Mouse (Mus musculus) left cerebral cortex, postnatal 14 days (tissue): ENCODE data around the gene Adgrg6. TPM values are rescaled to one million over a fixed set of nuclear protein-coding genes. Genes with fewer than 3 reads are reported as not detected.
A peak's percentile ranks its signal among the peaks of the same experiment; 100 is the strongest.

Source experiments
- DNase-seq, 2 experiments: peaks; one replicate each; pipeline ENCODE4 v3.0.0; 2021 to 2022; ENCODE audit warnings: low spot score in 2 of 2, mixed read lengths in 1 of 2
- intact Hi-C: fragments of 180-260 bp; cut with DNase I; formaldehyde crosslinking; loops from one replicate; pipeline ENCODE4 v1.15.1; 2025
- long read RNA-seq, 2 experiments: library from polyadenylated mRNA; stranded (forward); transcript quantifications; one replicate each; pipeline ENCODE4 v2.0.0; 2021
- total RNA-seq, 2 experiments: library from RNA; stranded (reverse); gene quantifications; 2 replicates each; pipeline ENCODE4 v1.2.3; 2021

The Adgrg6 gene
- 1 to 10 TPM; 3.1 to 3.4 TPM for total RNA-seq
- long read RNA-seq, experiment 1 = 0 reads
- long read RNA-seq, experiment 2, full-length matches to known transcripts = 1 of 3 reads
- long read RNA-seq, experiment 2, partial matches to known transcripts = 0 of 3 reads
- long read RNA-seq, experiment 2, other reads (novel, unspliced or antisense) = 2 of 3 reads

GRCm38 (mm10) chr10:14544941-14545717 is at the start of gene Adgrg6:
Gene Adgrg6 (minus strand): TSS chr10:14545659.
- intact Hi-C loops = no loop called here
- DNase-seq = peak in 1 of 2 experiments; percentile 9

GRCm38 (mm10) chr10:14592215-14592614 is 46.8 kb upstream of the Adgrg6 start:
- no peak for DNase-seq
- intact Hi-C loops = no loop called here

GRCm38 (mm10) chr10:14590816-14591215 is 45.4 kb upstream of the Adgrg6 start:
- no peak for DNase-seq
- intact Hi-C loops = no loop called here

- intact Hi-C loops = no loop called here
- DNase-seq = no peak
Observed at GRCm38 (mm10) chr10:14589667-14590066, 44.2 kb upstream of the Adgrg6 start.

GRCm38 (mm10) chr10:14583496-14583895 is 38.0 kb upstream of the Adgrg6 start:
- intact Hi-C loops = no loop called here
- DNase-seq = no peak

- intact Hi-C loops = no loop called here
- DNase-seq = no peak
Observed at GRCm38 (mm10) chr10:14574255-14574654, 28.8 kb upstream of the Adgrg6 start.

- DNase-seq = no peak
- intact Hi-C loops = no loop called here
Observed at GRCm38 (mm10) chr10:14571143-14571542, 25.7 kb upstream of the Adgrg6 start.

GRCm38 (mm10) chr10:14570616-14571015 is 25.2 kb upstream of the Adgrg6 start:
- no peak for DNase-seq
- intact Hi-C loops = no loop called here

- intact Hi-C loops = no loop called here
Observed at GRCm38 (mm10) chr10:14546111-14546551, 672 bp upstream of the Adgrg6 start.

GRCm38 (mm10) chr10:14544608-14544940 is 885 bp downstream of the Adgrg6 start:
- intact Hi-C loops = no loop called here

More at GRCm38 (mm10) chr10:14546111-14546551, 672 bp upstream of the Adgrg6 start:
- DNase-seq = no peak

GRCm38 (mm10) chr10:14543511-14544067 is 1.9 kb downstream of the Adgrg6 start:
- no peak for DNase-seq
- intact Hi-C loops = no loop called here

More at GRCm38 (mm10) chr10:14544608-14544940, 885 bp downstream of the Adgrg6 start:
- DNase-seq = no peak

GRCm38 (mm10) chr10:14537102-14537501 is 8.4 kb downstream of the Adgrg6 start:
- intact Hi-C loops = no loop called here
- DNase-seq = no peak

GRCm38 (mm10) chr10:14531090-14531489 is 14.4 kb downstream of the Adgrg6 start:
- intact Hi-C loops = no loop called here
- DNase-seq = no peak

- intact Hi-C loops = no loop called here
- no peak for DNase-seq
Observed at GRCm38 (mm10) chr10:14530670-14531069, 14.8 kb downstream of the Adgrg6 start.

GRCm38 (mm10) chr10:14527765-14528164 is 17.7 kb downstream of the Adgrg6 start:
- no peak for DNase-seq
- intact Hi-C loops = no loop called here

GRCm38 (mm10) chr10:14522729-14523128 is 22.7 kb downstream of the Adgrg6 start:
- no peak for DNase-seq
- intact Hi-C loops = no loop called here

- DNase-seq = no peak
- intact Hi-C loops = no loop called here
Observed at GRCm38 (mm10) chr10:14520912-14521675, 24.4 kb downstream of the Adgrg6 start.

- intact Hi-C loops = no loop called here
- no peak for DNase-seq
Observed at GRCm38 (mm10) chr10:14517909-14518308, 27.6 kb downstream of the Adgrg6 start.

- intact Hi-C loops = no loop called here
- no peak for DNase-seq
Observed at GRCm38 (mm10) chr10:14511904-14512663, 33.4 kb downstream of the Adgrg6 start.
